Mouse (Mus musculus) embryonic facial prominence, embryonic 11.5 days (tissue): ENCODE data around the gene Tgtp1. TPM values are rescaled to one million over a fixed set of nuclear protein-coding genes. Genes with fewer than 3 reads are reported as not detected.
"Not testable (repeated sequence)": the region's sequence is repeated elsewhere in the genome, so short reads cannot be mapped to it uniquely, and the experiment has no call there.

ENCODE experiments used
- ATAC-seq: fragments of 200-750 bp; cut with Nextera tagmentation; replicated peaks from 2 replicates; pipeline ENCODE4 v1.8.0; 2017; ENCODE audit warnings: low read depth; ENCODE audit not compliant: insufficient number of reproducible peaks, low FRiP score, low TSS enrichment
- DNase-seq: peaks from one replicate; pipeline ENCODE4 v3.0.0-alpha.2; 2015; ENCODE audit warnings: low spot score
- H3K27ac ChIP-seq: fragments of 300-500 bp; sonication (generic); replicated peaks from 2 replicates; pipeline ENCODE4 v1.5.1; 2014; ENCODE audit warnings: mild to moderate bottlenecking, low read depth, low read length, control low read depth
- H3K27me3 ChIP-seq: fragments of 300-500 bp; sonication (generic); 2 replicates; pipeline ENCODE4 v1.6.1; 2014; ENCODE audit warnings: mild to moderate bottlenecking, low read length, moderate library complexity, mixed read lengths; ENCODE audit not compliant: control insufficient read depth, insufficient read depth
- H3K36me3 ChIP-seq: fragments of 300-500 bp; sonication (generic); replicated peaks from 2 replicates; pipeline ENCODE4 v1.6.1; 2014; ENCODE audit warnings: low read depth, mild to moderate bottlenecking, low read length, moderate library complexity, mixed read lengths; ENCODE audit not compliant: control insufficient read depth, insufficient read depth
- H3K4me1 ChIP-seq: fragments of 300-500 bp; sonication (generic); 2 replicates; pipeline ENCODE4 v1.6.1; 2014; ENCODE audit warnings: low read length, mixed read lengths; ENCODE audit not compliant: control insufficient read depth, insufficient read depth
- H3K4me2 ChIP-seq: fragments of 300-500 bp; sonication (generic); 2 replicates; pipeline ENCODE4 v1.6.1; 2014; ENCODE audit warnings: low read depth, mild to moderate bottlenecking, control low read depth, low read length, moderate library complexity
- H3K4me3 ChIP-seq: fragments of 300-500 bp; sonication (generic); 2 replicates; pipeline ENCODE4 v1.5.1; 2014; ENCODE audit warnings: low read depth, low read length, control low read depth
- H3K9ac ChIP-seq: fragments of 300-500 bp; sonication (generic); replicated peaks from 2 replicates; pipeline ENCODE4 v1.6.1; 2014; ENCODE audit warnings: mild to moderate bottlenecking, control low read depth, low read length
- H3K9me3 ChIP-seq: fragments of 300-500 bp; sonication (generic); replicated peaks from 2 replicates; pipeline ENCODE4 v1.6.1; 2016; ENCODE audit warnings: mild to moderate bottlenecking, low read length, inconsistent platforms, mixed read lengths; ENCODE audit not compliant: control insufficient read depth
- WGBS: fragments of 180-500 bp; shearing (Covaris S2); extraction: QIAGEN DNeasy Blood & Tissue Kit; methylation state at CpG from one replicate; pipeline ENCODE4 v1.1.7; 2014; 5-methylcytosine and 5-hydroxymethylcytosine counted together
- polyA plus RNA-seq: library from polyadenylated mRNA; unstranded; fragments of >200 nt; fragmentation: Nextera tagmentation; extraction: Ambion mirVana; gene quantifications from 2 replicates; pipeline ENCODE4 v1.2.1, GENCODE M21; 2014

The Tgtp1 gene
- polyA plus RNA-seq, 1 experiment from 2014 or later: not detected

DNA sequence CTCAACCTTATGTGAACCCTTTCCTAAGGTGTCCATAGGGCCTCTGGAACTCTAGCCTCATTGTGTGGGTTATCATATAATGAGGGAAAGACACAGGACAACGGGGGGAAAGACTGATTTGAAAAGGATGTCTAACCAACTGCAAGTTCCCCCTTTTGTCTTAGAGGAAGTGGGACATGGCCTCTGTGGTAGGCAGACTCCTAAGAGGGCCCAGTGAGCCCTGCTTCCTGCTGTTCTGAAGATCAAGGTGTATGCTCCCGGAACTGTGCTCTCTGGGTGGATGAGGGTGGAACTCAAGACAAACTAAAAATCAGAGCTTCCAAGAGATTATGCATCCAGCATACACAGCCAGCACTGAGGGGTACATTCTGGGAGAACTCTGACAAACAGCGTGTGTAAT, 5.8 kb downstream of the Tgtp1 start:
- not testable (repeated sequence) for H3K4me2 ChIP-seq, H3K27me3 ChIP-seq, H3K9me3 ChIP-seq, ATAC-seq, H3K36me3 ChIP-seq, DNase-seq, H3K4me1 ChIP-seq, H3K27ac ChIP-seq, H3K9ac ChIP-seq, H3K4me3 ChIP-seq
- WGBS: 73% methylated on average over 2 of the region's 3 CpGs

DNA sequence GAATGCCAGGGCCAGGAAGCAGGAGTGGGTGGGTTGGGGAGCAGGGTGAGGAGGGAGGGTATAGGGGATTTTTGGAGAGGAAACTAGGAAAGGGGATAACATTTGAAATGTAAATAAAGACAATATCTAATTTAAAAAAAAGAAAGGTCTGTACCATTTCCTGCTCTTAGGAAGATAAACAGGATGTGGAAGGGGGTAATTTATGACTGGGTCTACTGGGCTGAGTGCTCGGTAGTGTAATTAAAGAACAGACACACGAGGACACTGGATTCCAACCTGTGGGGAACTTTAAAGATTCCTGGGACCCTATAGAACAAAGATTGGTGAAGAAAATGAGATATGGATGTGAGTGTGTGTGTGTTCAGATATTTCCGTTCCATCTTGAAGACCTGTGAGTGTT, 11.1 kb downstream of the Tgtp1 start:
- WGBS: no CpG with 5 or more reads among the region's 3 CpGs
- H3K9me3 ChIP-seq, H3K27me3 ChIP-seq, H3K4me1 ChIP-seq, H3K36me3 ChIP-seq, H3K27ac ChIP-seq, ATAC-seq, H3K4me2 ChIP-seq, H3K4me3 ChIP-seq, DNase-seq, H3K9ac ChIP-seq: not testable (repeated sequence)

GRCm38 (mm10) chr11:48980052-48980451, 13.9 kb downstream of the Tgtp1 start:
- WGBS: no CpG with 5 or more reads among the region's 5 CpGs
- not testable (repeated sequence) for H3K9me3 ChIP-seq, DNase-seq, H3K27ac ChIP-seq, H3K36me3 ChIP-seq, H3K4me2 ChIP-seq, H3K27me3 ChIP-seq, H3K4me3 ChIP-seq, ATAC-seq, H3K4me1 ChIP-seq, H3K9ac ChIP-seq

DNA sequence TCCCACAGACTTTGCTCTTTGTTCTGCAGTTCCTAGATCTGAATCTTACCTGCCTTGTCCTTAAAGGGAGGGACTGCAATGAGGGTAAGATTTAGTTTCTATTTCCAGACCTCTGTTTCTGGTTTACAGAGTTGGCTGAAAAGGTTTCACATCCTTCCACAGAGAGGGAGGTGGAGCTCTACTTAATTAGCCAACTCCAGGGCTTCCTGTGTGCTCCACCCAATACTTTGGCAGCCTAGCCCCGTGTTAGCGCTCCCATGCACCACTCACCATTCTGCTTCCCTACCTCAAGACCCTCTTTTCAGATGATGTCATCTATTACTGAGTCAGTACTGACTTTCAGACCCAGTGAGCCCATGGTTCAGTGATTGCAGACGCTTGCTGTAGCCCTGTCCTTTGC, 14.7 kb downstream of the Tgtp1 start, which contains the start of gene 9930111J21Rik1:
Gene 9930111J21Rik1 (minus strand): TSS at position 148 of the 400 bp plus-strand sequence.
- not testable (repeated sequence) for ATAC-seq

GRCm38 (mm10) chr11:48978240-48978939, 15.6 kb downstream of the Tgtp1 start, which contains the start of gene Olfr56:
Gene Olfr56 (plus strand): TSS chr11:48978889.
- not testable (repeated sequence) for DNase-seq, H3K4me2 ChIP-seq, H3K36me3 ChIP-seq, ATAC-seq, H3K9ac ChIP-seq, H3K27ac ChIP-seq, H3K4me1 ChIP-seq, H3K9me3 ChIP-seq, H3K27me3 ChIP-seq, H3K4me3 ChIP-seq
- no CpG with 5 or more reads among the region's 1 CpGs for WGBS

More for the DNA sequence above, 14.7 kb downstream of the Tgtp1 start, which contains the start of gene 9930111J21Rik1:
- H3K27ac ChIP-seq, H3K27me3 ChIP-seq, H3K4me2 ChIP-seq, H3K36me3 ChIP-seq, H3K9me3 ChIP-seq, H3K9ac ChIP-seq, H3K4me1 ChIP-seq, DNase-seq, H3K4me3 ChIP-seq: not testable (repeated sequence)
- no CpG with 5 or more reads among the region's 3 CpGs for WGBS

DNA sequence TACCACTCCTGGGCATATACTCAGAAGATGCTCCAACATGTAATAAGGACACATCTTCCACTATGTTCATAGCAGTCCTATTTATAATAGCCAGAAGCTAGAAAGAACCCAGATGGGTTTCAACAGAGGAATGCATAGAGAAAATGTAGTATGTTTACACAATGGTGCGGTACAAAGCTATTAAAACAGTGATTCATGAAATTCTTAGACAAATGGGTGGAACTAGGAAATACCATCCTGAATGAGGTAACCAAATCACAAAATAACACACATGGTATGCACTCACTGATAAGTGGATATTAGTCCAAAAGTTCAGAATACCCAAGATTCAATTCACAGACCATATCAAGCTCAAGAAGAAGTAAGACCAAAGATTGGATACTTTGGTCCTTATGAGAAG, 19.3 kb downstream of the Tgtp1 start:
- H3K9me3 ChIP-seq, H3K4me1 ChIP-seq, DNase-seq, H3K4me3 ChIP-seq, H3K36me3 ChIP-seq, H3K27ac ChIP-seq, H3K9ac ChIP-seq, H3K27me3 ChIP-seq, H3K4me2 ChIP-seq, ATAC-seq: not testable (repeated sequence)
- WGBS: no CpG with 5 or more reads among the region's 1 CpGs

DNA sequence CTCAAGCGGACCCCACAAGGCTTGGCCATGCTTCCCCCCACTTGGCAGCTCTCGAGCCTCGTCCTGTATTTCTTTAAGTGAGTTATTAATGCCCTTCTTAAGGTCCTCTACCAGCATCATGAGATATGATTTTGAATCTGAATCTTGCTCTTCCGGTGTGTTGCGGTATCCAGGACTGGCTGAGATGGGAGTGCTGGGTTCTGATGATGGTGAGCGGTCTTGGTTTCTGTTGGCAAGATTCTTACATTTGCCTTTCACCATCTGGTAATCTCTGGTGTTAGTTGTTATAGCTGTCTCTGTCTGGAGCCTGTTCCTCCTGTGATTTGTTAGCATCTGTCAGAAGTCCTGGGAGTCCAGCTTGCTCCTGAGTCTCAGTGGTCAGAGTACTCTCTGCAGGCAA, 47.9 kb downstream of the Tgtp1 start, which contains the start of gene Psme2b:
Gene Psme2b (minus strand): TSS at position 101 of the 400 bp plus-strand sequence.
- not testable (repeated sequence) for H3K9ac ChIP-seq, H3K4me3 ChIP-seq, H3K4me1 ChIP-seq, H3K9me3 ChIP-seq, H3K36me3 ChIP-seq, H3K27me3 ChIP-seq, DNase-seq, H3K27ac ChIP-seq, ATAC-seq, H3K4me2 ChIP-seq
- 96% methylated on average over 6 of the region's 6 CpGs for WGBS

DNA sequence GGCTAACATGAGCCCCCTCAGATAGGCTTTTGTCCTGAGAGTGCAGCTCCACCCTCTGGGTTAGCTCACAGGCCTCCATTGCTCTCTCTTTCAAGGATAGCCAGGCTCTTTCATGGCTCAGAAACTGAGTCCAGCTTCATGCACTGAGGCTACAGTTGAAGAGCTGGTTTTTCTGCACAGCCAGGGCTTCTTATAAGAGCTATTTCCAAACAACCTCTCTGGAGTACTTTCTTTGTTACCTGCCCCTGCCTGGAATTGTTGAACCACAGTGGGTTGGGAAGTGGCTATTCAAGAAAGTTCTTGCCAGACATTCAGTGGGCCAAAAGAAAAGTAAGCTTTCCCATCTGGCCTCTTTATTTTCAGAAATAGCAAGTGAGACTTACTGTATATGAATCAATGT, 54.7 kb downstream of the Tgtp1 start:
- not testable (repeated sequence) for H3K4me2 ChIP-seq, H3K4me3 ChIP-seq, DNase-seq, ATAC-seq, H3K4me1 ChIP-seq, H3K36me3 ChIP-seq, H3K9me3 ChIP-seq, H3K27ac ChIP-seq, H3K9ac ChIP-seq, H3K27me3 ChIP-seq
